Mouse (Mus musculus): ENCODE measurements at regions not wholly inside any gene's neighbourhood (a gene's known extent, or its start where the extent isn't known, plus 50 kb on each side); places are given as distances from the start of the nearest gene placed in this dataset.

GRCm38 (mm10) chr4:12534151-12534550, 362.3 kb upstream of the Fam92a start:
- DNase-seq (ENCODE audit: low spot score in 2 of 2): no peak

GRCm38 (mm10) chr4:12532961-12533360, 361.1 kb upstream of the Fam92a start:
- DNase-seq (ENCODE audit: low spot score in 2 of 2): no peak

GRCm38 (mm10) chr4:12522358-12522757, 350.5 kb upstream of the Fam92a start:
- no peak for DNase-seq (ENCODE audit: low spot score in 2 of 2)

- DNase-seq (ENCODE audit: low spot score in 2 of 2): no peak
Measured at GRCm38 (mm10) chr4:12521246-12521645, 349.4 kb upstream of the Fam92a start.

GRCm38 (mm10) chr4:12516497-12516896, 344.7 kb upstream of the Fam92a start:
- no peak for DNase-seq (ENCODE audit: low spot score in 2 of 2)

GRCm38 (mm10) chr4:12511656-12512385, 340.0 kb upstream of the Fam92a start:
- no peak for DNase-seq (ENCODE audit: low spot score in 2 of 2)

GRCm38 (mm10) chr4:12506851-12507551, 335.2 kb upstream of the Fam92a start:
- DNase-seq (ENCODE audit: low spot score in 2 of 2): no peak

- DNase-seq (ENCODE audit: low spot score in 2 of 2): no peak
Measured at GRCm38 (mm10) chr4:12501086-12501485, 329.3 kb upstream of the Fam92a start.

GRCm38 (mm10) chr4:12498426-12498825, 326.6 kb upstream of the Fam92a start:
- no peak for DNase-seq (ENCODE audit: low spot score in 2 of 2)

GRCm38 (mm10) chr4:12492468-12492867, 320.7 kb upstream of the Fam92a start:
- DNase-seq (ENCODE audit: low spot score in 2 of 2): no peak

- no peak for DNase-seq (ENCODE audit: low spot score in 2 of 2)
Measured at GRCm38 (mm10) chr4:12491306-12491705, 319.5 kb upstream of the Fam92a start.

- no peak for DNase-seq (ENCODE audit: low spot score in 2 of 2)
Measured at GRCm38 (mm10) chr4:12490066-12490465, 318.3 kb upstream of the Fam92a start.

GRCm38 (mm10) chr4:12489358-12489757, 317.5 kb upstream of the Fam92a start:
- DNase-seq (ENCODE audit: low spot score in 2 of 2): no peak

- no peak for DNase-seq (ENCODE audit: low spot score in 2 of 2)
Measured at GRCm38 (mm10) chr4:12481481-12481880, 309.7 kb upstream of the Fam92a start.

GRCm38 (mm10) chr4:12476717-12477116, 304.9 kb upstream of the Fam92a start:
- DNase-seq (ENCODE audit: low spot score in 2 of 2): no peak

GRCm38 (mm10) chr4:12474981-12475568, 303.3 kb upstream of the Fam92a start:
- no peak for DNase-seq (ENCODE audit: low spot score in 2 of 2)

- DNase-seq (ENCODE audit: low spot score in 2 of 2): no peak
Measured at GRCm38 (mm10) chr4:12474421-12474820, 302.6 kb upstream of the Fam92a start.

GRCm38 (mm10) chr4:12461701-12462100, 289.9 kb upstream of the Fam92a start:
- no peak for DNase-seq (ENCODE audit: low spot score in 2 of 2)

- DNase-seq (ENCODE audit: low spot score in 2 of 2): no peak
Measured at GRCm38 (mm10) chr4:12461251-12461650, 289.4 kb upstream of the Fam92a start.

- no peak for DNase-seq (ENCODE audit: low spot score in 2 of 2)
Measured at GRCm38 (mm10) chr4:12457978-12458597, 286.3 kb upstream of the Fam92a start.

GRCm38 (mm10) chr4:12452086-12452485, 280.3 kb upstream of the Fam92a start:
- no peak for DNase-seq (ENCODE audit: low spot score in 2 of 2)

- no peak for DNase-seq (ENCODE audit: low spot score in 2 of 2)
Measured at GRCm38 (mm10) chr4:12425507-12425906, 253.7 kb upstream of the Fam92a start.

Data from natural killer cell, adult 2 months (primary cell).